Mouse (Mus musculus) R1 (cell line): ENCODE measurements around the gene Rbm33.

Source experiments
- DNase-seq: peaks from one replicate; pipeline ENCODE4 v3.0.0-alpha.2; 2018; ENCODE audit warnings: low read depth, low spot score

Gene Rbm33

DNA sequence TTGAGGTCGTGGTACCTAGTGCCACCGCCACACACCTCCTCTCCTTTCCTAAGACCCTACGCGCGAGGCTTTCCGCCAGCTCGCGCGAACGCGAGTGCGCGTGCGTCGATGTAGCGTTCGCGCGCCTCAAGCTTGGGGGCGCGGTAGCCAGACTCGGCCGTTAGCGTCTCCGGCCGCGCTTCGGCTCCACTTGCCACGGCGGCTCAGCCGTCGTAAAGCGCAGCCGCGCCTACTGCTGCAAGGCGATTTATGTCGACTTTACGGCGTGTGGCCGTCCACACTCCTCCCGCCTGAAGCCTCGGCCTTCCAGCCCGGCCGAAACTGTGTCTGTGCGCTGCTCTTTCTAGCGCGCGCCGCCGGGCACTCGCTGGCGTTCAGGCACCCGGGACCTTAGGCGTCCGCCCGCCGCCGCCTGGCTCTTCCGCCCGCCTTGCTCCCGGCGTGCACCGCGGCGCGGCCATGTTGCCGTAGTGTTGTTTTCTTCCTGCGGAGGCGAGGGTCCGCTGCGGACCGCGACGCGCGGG lies at the start of gene Rbm33:
Gene Rbm33 (plus strand): TSS at position 400 of the 524 bp plus-strand sequence.
- peak; percentile 93 for DNase-seq

DNA sequence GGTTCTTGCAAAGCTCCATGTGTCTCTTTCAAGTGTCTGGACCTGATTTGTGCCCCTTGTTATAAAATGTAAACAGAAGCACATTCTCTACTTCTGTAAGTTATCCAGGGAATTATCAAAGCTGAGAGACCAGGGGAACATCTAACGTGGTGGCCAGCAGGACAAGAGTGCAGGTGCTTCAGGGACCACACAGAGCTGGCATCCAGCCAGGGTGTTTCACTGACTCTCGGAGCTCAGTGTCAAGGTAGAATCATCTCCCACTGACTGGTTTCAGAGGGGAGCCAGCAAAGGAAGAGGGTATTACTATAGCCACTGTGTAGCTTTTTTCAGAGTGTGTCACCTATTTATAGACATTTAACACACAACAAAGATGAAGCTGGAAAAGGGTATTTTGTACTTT lies 49.3 kb upstream of the Rbm33 start:
- no peak for DNase-seq

DNA sequence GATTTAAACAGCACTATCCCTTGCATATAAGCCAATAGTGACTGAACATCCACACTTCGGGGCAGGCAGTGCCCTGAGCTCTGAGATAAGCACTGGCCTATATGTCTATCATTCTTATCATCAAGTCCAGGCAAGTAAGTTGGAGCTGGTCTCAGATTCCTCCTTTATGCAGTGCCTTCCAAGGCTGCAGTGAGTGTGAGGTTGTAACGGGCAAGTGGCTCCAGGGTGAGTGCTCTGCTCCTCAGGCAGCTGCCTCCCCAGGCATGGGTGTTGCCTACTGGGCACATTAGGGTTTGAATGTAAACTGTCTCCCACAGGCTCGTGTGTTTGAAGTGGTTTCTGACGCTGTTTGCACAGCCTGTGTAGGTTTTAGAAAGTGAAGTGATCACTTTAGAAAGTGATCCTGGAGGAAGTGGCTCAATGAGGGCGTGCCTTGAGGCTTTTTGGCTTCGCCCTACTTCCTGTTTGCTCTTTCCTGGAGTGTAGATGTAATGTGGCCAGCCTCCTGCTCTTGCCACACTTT lies 47.4 kb upstream of the Rbm33 start:
- peak; percentile 5 for DNase-seq

DNA sequence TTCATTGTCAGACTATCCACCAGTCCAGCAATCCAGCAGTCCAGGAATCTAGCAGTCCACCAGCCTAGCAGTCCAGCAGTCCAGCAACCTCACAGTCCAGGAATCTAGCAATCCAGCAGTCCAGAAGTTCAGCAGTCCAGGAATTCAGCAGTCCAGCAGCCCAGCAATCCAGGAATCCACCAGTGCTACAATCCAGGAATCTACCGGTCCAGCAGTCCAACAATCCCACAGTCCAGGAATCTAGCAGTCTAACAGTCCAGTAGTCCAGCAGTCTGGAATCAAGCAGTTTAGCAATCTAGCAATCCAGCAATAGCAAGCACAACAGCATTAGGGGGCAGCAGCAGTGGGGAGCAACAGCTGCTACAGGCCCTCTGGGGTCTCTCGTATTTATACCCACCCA lies 44.1 kb upstream of the Rbm33 start:
- no peak for DNase-seq

DNA sequence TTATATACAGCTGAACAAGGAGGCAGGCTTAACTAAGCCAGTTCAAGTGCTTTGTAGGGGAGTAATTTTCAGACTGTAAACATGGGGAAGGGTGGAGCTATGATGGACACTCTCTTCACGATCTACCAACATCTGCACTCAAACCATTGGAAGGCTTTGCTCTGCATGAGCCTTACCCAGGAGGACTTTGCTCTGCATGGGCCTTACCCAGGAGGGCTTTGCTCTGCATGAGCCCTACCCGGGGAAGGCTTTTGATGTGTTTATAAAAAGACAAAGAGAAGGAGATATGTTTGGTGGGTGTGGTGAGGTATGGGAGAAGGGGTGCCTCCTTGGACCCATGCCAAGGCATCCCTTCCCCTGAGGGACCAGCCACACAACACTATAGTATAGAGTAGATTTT lies 39.6 kb upstream of the Rbm33 start:
- no peak for DNase-seq

DNA sequence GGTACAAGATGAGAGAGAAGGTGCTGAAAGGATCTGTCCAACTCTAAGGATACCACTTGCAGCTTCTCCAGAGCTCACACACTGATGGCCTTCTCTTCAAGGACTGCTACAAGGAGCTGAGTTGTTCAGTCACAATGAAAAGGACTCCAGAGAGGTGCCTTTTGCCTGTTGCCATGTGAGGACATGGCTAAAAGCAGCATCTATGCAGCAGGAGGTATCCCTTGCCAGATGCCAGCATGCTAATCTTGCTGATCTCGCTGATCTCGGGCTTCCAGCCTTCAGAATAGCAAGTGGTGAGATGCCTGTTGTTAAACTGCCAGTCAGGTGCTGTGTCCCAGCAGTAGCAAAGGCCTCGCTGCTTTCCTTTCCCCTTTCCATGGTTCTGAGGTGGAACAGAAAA lies 27.8 kb upstream of the Rbm33 start:
- DNase-seq: no peak

DNA sequence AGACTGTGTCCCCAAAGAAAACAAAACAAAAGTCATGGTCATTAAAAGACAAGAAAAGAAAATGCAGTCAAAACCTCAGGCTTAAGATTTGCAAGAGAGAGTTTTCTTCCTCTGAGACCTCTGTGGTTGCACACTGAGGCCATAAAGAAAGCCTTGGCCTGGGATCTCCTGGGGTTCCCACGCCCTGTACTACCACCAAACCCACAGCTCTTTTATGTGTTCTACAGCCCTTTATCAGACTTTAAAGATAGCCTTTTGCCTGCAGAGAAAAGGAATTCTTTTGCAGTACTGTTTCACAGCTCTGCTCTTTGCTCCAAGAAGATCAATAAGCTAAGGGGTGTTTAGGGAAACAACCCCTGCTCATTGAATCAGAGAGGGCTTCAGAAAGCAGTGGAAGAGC lies 26.3 kb upstream of the Rbm33 start:
- DNase-seq: no peak

DNA sequence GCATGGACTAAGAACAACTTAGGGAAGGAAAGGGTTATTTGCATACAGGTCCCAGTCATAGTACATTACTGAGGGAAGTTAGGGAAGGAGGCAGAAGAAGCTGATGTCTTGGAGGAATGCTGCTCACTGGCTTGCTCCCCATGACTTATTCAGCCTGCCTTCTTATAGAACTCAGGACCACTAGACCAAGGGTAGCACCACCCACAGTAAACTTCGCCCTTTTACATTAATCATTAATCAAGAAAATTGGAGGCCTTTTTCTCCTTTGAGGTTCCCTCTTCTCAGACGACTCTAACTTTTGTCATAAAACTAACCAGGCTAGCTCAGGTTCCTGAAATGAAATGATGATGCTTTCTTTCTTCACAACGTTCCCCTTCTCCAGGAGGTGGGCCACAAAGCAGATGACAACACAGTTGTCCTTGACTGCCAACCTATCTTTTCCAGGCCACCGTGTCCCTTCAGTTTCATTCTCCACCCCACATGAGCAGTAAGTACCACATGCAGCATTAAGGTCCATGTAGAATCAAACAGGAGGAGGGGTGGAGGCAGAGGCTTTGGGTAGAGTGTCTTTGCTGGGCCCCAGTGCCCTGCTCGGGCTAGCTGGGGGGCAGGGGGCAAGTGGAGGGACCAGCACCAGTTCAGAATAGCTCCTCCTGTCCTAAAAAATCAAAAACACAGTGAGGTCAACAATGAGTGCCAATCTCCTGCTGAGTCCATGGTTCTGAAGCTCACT lies 25.6 kb upstream of the Rbm33 start:
- DNase-seq: no peak

DNA sequence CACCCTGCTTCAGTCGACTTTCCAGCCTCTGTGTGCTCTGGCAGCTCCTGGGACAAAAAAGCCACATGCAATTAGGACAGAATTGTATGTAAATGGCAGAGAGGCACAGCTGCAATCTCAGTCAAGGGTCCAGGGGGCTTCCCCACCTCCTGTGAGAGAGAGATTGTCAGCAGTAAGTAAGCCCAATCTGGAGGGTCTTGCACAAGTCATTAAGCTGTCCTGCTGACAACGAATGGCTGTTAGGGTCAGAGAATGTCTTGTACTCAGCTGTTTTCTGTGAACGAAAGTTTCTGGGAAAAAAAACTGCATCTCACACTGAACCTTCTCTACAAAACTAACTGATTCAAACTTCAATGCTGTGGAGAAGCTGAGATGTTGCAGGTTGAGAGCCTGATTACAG lies 24.6 kb upstream of the Rbm33 start:
- DNase-seq: no peak

DNA sequence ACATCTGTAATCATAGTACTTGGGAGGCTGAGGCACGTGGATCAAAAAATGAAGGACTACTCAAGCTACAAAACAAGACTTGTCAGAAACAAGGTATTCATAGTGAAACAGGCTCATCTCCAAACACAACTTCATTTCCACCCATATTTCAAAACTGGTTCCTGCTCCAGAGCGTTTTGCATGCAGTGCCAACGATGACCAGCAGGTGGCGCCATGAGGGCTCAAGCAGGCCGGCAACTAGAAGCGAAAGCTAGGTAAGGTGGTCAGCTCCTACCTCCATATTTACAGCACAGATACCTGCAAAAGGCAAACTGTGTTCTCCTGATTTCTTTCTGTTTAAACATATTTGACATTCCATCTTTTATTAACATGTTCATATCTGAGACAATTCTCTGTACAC lies 22.9 kb upstream of the Rbm33 start:
- peak; percentile 71 for DNase-seq

DNA sequence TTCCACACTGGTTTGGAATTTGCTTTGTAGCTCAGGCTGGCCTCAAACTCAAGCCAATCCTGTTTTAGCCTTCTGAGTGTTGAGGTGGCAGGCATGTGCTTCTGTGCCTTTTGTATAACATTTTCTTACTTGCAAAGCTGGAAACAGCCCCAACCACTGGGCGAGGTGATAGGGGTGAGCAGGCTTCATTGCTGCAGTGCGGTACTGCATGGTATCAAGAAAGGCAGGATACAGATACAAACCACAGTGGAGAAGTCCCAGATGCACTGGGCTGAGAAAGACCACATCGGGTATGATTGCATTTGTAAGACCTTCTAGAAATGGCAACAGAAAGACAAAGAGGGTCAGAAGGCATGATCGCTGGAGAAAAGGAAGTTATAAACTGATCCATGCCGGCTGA lies 18.8 kb upstream of the Rbm33 start:
- no peak for DNase-seq

DNA sequence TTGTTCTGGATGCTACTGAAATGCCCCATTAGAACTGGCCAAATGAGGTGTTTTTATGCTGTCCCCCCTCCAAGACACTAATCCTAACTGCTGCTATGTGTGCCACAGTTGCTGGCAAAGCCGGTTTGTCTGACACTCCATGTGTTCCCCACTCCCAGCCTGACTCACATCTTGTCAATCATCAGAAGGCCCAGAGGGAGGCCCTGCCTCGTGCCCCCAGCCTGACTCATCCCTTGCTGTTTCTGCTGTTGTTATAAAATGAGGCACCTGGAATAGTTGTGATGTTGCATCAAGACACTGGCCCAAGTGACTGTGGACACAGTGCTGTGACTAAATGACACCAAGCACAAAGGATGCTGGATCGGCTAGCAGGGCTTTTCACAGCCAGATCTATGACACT lies 18.2 kb upstream of the Rbm33 start:
- DNase-seq: no peak

DNA sequence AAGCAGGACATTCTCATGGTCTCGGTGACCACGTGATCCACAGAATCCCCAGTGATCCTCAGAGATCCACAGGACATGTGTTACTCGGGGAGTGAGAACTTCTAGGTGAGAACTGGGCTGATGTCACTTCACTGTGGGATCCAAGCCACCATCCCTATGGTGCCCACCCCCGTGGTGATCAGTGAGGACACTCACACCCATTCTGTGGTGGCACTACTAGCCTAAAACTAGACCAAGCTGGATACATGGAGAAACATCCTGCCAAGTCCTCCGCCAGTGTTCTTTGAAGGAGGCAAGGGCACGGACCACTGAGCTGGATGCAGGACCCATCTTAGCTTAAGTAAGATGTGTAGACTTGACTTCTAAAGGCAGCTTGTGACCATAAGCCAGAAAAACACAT lies 17.6 kb upstream of the Rbm33 start:
- DNase-seq: no peak

DNA sequence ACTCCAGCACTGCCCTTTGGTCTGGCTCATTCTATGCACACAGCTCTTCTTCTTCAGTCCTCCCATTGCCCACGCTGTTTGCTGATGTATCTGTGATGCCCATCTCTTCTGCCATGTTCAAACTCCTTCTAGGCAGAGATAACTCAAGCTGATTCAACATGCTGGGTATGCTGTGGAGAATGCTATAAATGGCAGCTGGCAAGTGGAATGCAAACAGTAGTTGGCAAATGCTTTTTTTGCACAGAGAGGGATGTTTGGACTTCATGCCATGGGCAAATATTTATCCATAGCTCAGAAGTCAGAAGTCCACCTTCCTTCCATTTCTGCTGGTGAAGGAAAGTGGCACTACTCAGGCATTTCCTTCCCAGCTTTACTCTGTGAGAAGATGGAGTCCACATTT lies 14.2 kb upstream of the Rbm33 start:
- DNase-seq: no peak

DNA sequence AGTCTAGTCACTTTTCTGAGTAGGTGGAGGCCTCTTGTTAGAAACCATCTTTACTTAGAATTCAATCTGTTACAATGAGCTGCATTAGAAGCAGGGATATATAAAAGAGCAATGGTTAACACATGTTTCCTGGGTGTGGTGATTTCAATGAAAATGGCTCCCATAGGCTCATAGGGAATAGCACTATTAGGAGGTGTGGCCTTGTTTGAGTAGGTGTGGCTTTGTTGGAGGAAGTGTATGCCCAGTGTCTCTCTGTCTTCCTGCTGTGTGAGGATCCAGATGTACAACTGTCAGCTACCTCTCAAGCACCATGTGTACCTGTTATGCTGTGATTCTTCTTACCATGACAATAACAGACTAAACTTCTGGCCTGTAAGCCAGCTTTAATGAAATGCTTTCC lies 12.4 kb upstream of the Rbm33 start:
- DNase-seq: peak; percentile 74

DNA sequence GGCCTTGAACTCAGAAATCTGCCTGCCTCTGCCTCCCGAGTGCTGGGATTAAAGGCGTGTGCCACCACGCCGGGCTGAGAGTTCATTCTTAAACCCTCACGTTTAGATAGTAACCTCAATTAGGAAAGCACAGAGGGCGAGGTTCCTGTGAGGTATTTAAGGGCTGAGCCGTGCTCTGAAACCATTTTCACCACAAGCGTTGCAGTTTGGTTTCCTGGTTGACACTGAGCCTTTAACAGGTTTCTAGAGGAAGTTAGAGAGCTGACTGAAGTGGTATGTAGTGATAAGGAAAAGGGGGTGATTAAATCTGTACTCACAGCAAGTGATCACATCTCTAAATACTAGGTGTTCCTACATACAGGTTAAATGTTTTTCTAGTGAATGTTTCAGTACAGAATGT lies 1.4 kb upstream of the Rbm33 start:
- no peak for DNase-seq

DNA sequence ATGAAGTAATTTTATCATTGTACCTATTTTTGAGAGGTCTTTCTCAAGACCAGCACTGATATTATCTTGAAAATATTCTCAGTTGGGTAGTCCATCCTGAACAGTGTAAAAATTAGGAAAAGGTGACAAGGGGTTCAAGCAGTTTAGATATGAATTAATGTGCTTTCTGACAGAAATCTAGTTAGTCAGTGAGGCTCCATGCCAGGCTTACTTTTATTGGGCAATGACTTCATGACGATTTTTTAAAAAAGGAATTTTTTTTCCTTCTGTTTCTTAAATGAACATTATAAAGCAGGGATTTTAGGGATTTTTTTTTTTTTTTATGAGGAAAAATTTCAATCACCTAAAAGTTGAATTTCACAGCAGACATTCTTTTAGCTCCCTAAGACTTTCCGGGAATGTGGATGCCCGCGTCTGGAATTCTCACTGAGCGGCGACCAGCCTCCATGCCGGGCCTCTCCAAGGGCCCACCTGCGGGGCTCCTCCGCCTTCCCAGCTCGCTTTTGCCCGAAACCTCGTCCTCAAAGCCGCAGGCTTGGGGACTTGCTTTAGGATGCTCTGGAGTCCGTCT lies 685 bp upstream of the Rbm33 start:
- no peak for DNase-seq

DNA sequence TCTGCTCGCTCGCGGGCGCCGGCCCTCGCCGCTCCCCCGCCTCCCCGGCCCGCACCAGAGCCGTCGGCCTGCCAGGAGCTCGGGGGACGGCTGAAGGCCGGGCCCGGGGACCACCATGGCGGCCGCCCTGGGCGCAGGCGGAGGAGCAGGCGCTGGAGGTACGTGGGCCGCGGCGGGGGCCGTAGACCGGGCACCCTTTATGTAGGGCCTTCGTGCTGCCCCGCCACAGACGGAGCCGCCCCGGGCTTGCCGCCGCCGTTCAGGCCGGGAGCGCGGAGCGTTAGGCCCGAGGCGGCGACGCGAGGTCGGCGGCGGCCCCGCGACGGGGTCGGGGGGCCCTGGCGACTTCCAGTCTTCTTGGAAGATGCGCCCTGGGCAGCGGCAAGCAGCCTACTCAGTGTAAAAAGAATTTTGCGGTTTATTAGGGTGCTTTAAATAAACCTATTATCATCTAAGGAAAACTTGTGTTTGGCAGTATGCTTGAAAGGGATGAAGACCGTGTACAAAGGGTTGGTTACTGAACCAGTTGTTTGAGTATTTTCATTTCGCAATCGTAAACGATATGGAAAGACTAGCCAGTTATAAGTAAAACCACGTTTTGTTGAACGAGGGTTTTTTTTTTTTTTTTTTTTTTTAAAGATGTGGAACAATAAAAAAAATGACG lies 464 bp downstream of the Rbm33 start:
- peak; percentile 26 for DNase-seq

DNA sequence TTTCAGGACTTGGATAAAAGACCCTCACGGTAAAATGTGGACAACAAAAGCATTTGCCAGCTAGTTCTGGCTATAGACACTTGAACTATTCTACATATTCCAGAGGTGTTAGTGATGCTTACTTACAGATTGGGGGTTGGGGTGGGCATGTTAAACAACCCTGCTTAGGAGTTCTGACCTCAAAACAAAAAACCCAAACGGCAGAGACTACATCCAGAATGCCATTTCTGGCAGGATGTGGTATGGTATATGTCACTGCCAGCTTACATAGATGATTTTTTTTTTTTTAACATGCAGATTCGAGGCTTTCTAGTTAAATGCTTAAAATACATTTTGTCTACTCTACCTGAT lies 971 bp downstream of the Rbm33 start:
- peak; percentile 18 for DNase-seq

DNA sequence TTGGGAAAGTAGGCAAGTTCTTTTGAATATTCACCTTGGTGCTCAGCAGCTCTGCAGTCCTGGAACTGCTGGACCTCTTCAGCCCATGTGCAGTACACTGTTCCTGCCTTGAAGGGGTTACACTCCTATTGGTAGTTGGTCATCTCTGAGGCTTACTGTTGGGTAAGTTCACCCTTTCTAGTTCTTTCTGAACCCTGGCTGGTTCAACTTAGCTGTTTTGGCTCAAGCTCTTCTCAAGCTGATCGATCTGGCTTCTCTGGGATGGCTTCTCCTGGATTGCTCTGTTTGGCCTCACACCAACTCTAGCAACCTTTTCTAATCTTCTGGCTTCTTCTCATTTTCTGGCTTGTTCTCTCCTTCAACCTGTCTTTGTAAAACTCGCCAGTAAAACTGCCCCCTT lies 1.8 kb downstream of the Rbm33 start:
- DNase-seq: no peak

DNA sequence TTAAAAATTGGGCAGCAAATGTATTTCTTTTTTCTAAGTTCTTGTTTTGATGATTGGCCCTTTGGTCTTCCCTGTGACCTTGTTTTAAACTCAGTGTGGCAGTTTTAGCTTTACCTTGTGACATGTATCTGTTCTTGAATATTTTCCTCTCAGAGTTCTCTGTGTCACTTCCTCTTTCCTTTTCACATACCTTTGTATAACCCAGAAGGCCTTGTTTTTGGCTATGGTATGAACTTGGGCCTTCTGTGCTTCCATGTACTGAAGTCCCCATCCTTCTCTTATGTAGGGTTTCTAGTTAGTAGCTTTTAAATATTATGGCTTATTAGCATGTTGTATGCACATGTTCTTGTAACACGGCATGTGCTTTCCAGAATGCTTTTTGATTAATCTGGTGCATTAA lies 4.8 kb downstream of the Rbm33 start:
- no peak for DNase-seq

DNA sequence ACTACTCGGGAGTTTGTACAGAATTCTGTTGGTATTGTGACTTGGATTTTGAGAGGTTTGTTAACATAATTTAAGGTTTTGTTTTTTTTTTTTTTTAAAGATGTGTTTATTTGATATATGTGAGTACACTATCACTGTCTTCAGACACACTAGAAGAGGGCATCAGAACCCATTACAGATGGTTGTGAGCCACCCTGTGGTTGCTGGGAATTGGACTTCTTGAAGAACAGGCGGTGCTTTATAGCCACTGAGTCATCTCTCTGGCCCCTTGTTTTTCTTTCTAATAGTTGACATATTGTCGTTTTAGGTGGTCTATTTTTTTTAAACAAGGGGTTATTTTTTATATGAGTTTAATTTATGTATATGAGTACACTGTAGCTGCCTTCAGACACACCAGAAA lies 5.3 kb downstream of the Rbm33 start:
- DNase-seq: no peak

DNA sequence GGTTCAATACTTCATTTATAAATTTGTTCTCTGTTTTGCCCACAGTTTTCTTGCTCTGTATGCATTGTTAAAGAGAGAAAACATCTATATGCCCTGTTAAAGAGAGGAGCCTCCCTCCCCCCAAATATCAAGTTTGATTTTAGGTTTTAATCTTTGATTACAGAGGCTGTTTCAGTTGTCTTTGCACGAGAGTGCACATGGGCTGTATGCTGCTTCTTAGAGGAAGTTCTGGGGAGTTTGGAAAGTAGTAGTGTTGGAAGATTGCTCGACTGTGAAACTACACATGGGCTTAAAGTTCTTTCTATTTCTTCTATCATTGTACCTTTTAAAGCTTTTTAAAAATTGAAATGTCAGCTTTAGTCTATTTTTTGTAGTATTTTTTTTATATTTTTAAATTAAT lies 6.9 kb downstream of the Rbm33 start:
- DNase-seq: no peak
